In genomic region chr17:36257241-36257947, GRCm38 (mm10) we compare ENCODE assay signal across 1 mouse cellular context.
TF ChIP-seq lines count a peak whose summit lies in the region.

No protein-coding gene starts in this region.

TF ChIP-seq in CH12.LX, 34 proteins besides CTCF, POLR2A, EP300 and RAD21:
- TF ChIP-seq RCOR1 (conservative IDR thresholded peaks at IDR 0.05; ENCODE audit: low read depth, low read length) (no peak), ZKSCAN1 (IDR thresholded peaks at IDR 0.05; ENCODE audit: borderline replicate concordance, low read depth, low read length) (no peak), MAZ (IDR thresholded peaks at IDR 0.05; ENCODE audit: low read depth, low read length) (peak; percentile 37; the same call in 1 of the 2 replicates), GABPA (IDR thresholded peaks at IDR 0.05; ENCODE audit: insufficient replicate concordance, low read depth, low read length) (no peak; the same call in 1 of the 2 replicates), NRF1 (IDR thresholded peaks at IDR 0.05; ENCODE audit: low read depth, low read length) (peak; percentile 76), ZNF384 (IDR thresholded peaks at IDR 0.05; ENCODE audit: low read depth, low read length) (peak; percentile 57), ETS1 (conservative IDR thresholded peaks at IDR 0.05; ENCODE audit: low read depth, low read length) (no peak), USF1 (IDR thresholded peaks at IDR 0.05; ENCODE audit: low read depth, low read length) (no peak), CHD1 (IDR thresholded peaks at IDR 0.05; ENCODE audit: low read depth, low read length) (no peak), TBP (conservative IDR thresholded peaks at IDR 0.05; ENCODE audit: low read depth, low read length) (0 out of 2 replicates have a peak, but pooled peaks have one; percentile 69), BHLHE40 (IDR thresholded peaks at IDR 0.05; ENCODE audit: low read depth, low read length) (no peak; the same call in 1 of the 2 replicates), MYC (IDR thresholded peaks at IDR 0.05; ENCODE audit: low read depth, low read length) (no peak), ZMIZ1 (IDR thresholded peaks at IDR 0.05; ENCODE audit: low read depth, low read length) (peak; percentile 77), JUN (IDR thresholded peaks at IDR 0.05; ENCODE audit: insufficient read depth, low read depth, low read length) (no peak), ZC3H11A (IDR thresholded peaks at IDR 0.05; ENCODE audit: low read depth, low read length) (no peak), CHD2 (IDR thresholded peaks at IDR 0.05; ENCODE audit: low read length) (no peak), TCF12 (IDR thresholded peaks at IDR 0.05; ENCODE audit: low read depth, low read length) (peak; percentile 80), MAFK (IDR thresholded peaks at IDR 0.05; ENCODE audit: insufficient replicate concordance, low read length) (no peak), SMC3 (IDR thresholded peaks at IDR 0.05; ENCODE audit: low read depth, low read length) (peak; percentile 13), ELF1 (IDR thresholded peaks at IDR 0.05; ENCODE audit: low read depth, low read length) (peak; percentile 66; the same call in 1 of the 2 replicates), KAT2A (IDR thresholded peaks at IDR 0.05; ENCODE audit: insufficient replicate concordance, low read length) (peak; percentile 75; the same call in 1 of the 2 replicates), POLR2AphosphoS2 (IDR thresholded peaks at IDR 0.05; ENCODE audit: low read depth, low read length) (peak; percentile 87), NELFE (IDR thresholded peaks at IDR 0.05; ENCODE audit: low read depth, low read length) (peak; percentile 38; the same call in 1 of the 2 replicates), UBTF (IDR thresholded peaks at IDR 0.05; ENCODE audit: low read depth, low read length) (peak; percentile 32; the same call in 1 of the 2 replicates), MXI1 (IDR thresholded peaks at IDR 0.05; ENCODE audit: low read depth, low read length) (no peak; the same call in 1 of the 2 replicates), HCFC1 (IDR thresholded peaks at IDR 0.05; ENCODE audit: low read depth, low read length) (peak; percentile 90), MAX (IDR thresholded peaks at IDR 0.05; ENCODE audit: low read length) (no peak), MEF2A (IDR thresholded peaks at IDR 0.05; ENCODE audit: borderline replicate concordance, low read depth, low read length) (no peak), E2F4 (IDR thresholded peaks at IDR 0.05; ENCODE audit: insufficient replicate concordance, low read depth, low read length) (no peak), PAX5 (IDR thresholded peaks at IDR 0.05; ENCODE audit: low read length) (no peak), JUND (conservative IDR thresholded peaks at IDR 0.05; ENCODE audit: low read depth, low read length) (no peak), USF2 (conservative IDR thresholded peaks at IDR 0.05; ENCODE audit: low read depth, low read length) (no peak), SIN3A (IDR thresholded peaks at IDR 0.05; ENCODE audit: low read length) (no peak), IRF4 (IDR thresholded peaks at IDR 0.05; ENCODE audit: low read depth, low read length) (peak; percentile 34; the same call in 1 of the 2 replicates)
